10 mouse cellular contexts compared by ENCODE assay signal in the genomic region with DNA sequence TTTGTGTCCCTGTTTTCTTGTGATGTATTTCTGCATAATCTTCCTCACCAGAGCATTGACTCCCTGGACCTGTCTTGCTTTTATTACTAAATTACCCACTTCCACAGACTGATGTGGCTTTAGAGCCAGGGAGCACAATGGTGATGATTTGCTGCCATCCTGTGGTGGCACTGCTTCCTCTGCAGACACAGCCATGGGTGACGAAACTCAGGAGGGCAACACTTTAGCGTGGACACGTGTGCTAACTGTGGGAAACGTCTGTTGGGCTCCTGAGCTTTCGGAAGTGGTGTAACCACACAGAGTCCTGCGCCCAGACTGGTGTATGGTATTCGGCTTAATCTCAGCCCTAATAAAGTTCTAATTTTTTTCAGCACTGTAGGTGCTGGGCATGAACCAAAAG.
DNase-seq lines count a peak whose midpoint lies in the region; ATAC-seq and TF ChIP-seq lines count a peak whose summit lies in the region.
"Had no signal": no experiment of that assay in that cellular context is flagged by ENCODE, and none has a peak within 500 bp of the region (broad histone marks: within the 10 kb centered on the region; RNA-seq: fewer than 3 reads in every experiment).

No protein-coding gene starts in this region.

- no peak for ATAC-seq in intestine, postnatal 0 days
- no peak for ATAC-seq in intestine, embryonic 16.5 days

- H3K36me3 ChIP-seq in intestine, postnatal 0 days (ENCODE audit: control insufficient read depth, insufficient read depth): no peaks in the 10 kb centered on the region
- no peaks in the 10 kb centered on the region for H3K36me3 ChIP-seq in intestine, embryonic 16.5 days (ENCODE audit: control insufficient read depth, insufficient read depth, low read length)
- H3K36me3 ChIP-seq in ES-Bruce4 (ENCODE audit: control insufficient read depth, insufficient read depth, low read length, poor library complexity, severe bottlenecking): no peaks in the 10 kb centered on the region
- H3K36me3 ChIP-seq in kidney, adult 2 months (ENCODE audit: control insufficient read depth, insufficient read depth, low read length): no peaks in the 10 kb centered on the region
- H3K36me3 ChIP-seq: embryonic facial prominence, embryonic 15.5 days; lung, embryonic 15.5 days had no signal

- H3K9me3 ChIP-seq in intestine, postnatal 0 days (ENCODE audit: control insufficient read depth): no peaks in the 10 kb centered on the region
- H3K9me3 ChIP-seq in intestine, embryonic 16.5 days (ENCODE audit: control insufficient read depth, low read length): no peaks in the 10 kb centered on the region
- H3K9me3 ChIP-seq in ES-Bruce4 (replicated peaks; ENCODE audit: control insufficient read depth, insufficient read depth, low read length, poor library complexity, severe bottlenecking): no peaks in the 10 kb centered on the region
- H3K9me3 ChIP-seq: embryonic facial prominence, embryonic 15.5 days; lung, embryonic 15.5 days had no signal

- whole genome bisulfite sequencing in intestine, postnatal 0 days: 45% methylated on average over 7 of the region's 7 CpGs
- WGBS in intestine, embryonic 16.5 days: 49% methylated on average over 7 of the region's 7 CpGs
- 0% methylated on average over 7 of the region's 7 CpGs for WGBS in bone marrow, adult 2 months
- WGBS in kidney, adult 2 months: 33% methylated on average over 7 of the region's 7 CpGs

- H3K4me1 ChIP-seq in intestine, postnatal 0 days (replicated peaks; ENCODE audit: control insufficient read depth, insufficient read depth, low read length): no peaks in the 10 kb centered on the region
- peaks cover 6% of the 10 kb centered on the region; the same call in 1 of the 2 replicates for H3K4me1 ChIP-seq in intestine, embryonic 16.5 days (ENCODE audit: control insufficient read depth, insufficient read depth, low read length)
- no peaks in the 10 kb centered on the region for H3K4me1 ChIP-seq in ES-Bruce4 (ENCODE audit: control insufficient read depth, insufficient read depth, low read length)
- no peaks in the 10 kb centered on the region; the same call in 1 of the 2 replicates for H3K4me1 ChIP-seq in bone marrow, adult 2 months (ENCODE audit: control insufficient read depth, insufficient read depth, low read length)
- H3K4me1 ChIP-seq in kidney, adult 2 months (ENCODE audit: control insufficient read depth, insufficient read depth, low read length): no peaks in the 10 kb centered on the region

- no peak overlapping the region for H3K4me2 ChIP-seq in intestine, postnatal 0 days (replicated peaks; ENCODE audit: low read depth)
- H3K4me2 ChIP-seq in intestine, embryonic 16.5 days (ENCODE audit: low read depth, low read length): no peak overlapping the region
- H3K4me2 ChIP-seq: embryonic facial prominence, embryonic 15.5 days; lung, embryonic 15.5 days had no signal

- DNase-seq in kidney, adult 2 months: peak; percentile 20
- DNase-seq in lung, postnatal 36 days: peak; percentile 51
- DNase-seq in spleen, postnatal 14 days (ENCODE audit: low spot score in 2 of 2): peak; percentile 21 to 37
- DNase-seq in ovary, adult 18-20 months (ENCODE audit: low spot score): no peak

- no peak overlapping the region for H3K27ac ChIP-seq in intestine, postnatal 0 days (ENCODE audit: low read depth, low read length)
- H3K27ac ChIP-seq in intestine, embryonic 16.5 days (ENCODE audit: low read length): no peak overlapping the region
- H3K27ac ChIP-seq in ES-Bruce4 (ENCODE audit: insufficient read depth, low read length): no peak overlapping the region
- no peak overlapping the region for H3K27ac ChIP-seq in bone marrow, adult 2 months (ENCODE audit: control insufficient read depth, insufficient read depth, low read depth, low read length, poor library complexity)
- no peak overlapping the region for H3K27ac ChIP-seq in kidney, adult 2 months (ENCODE audit: insufficient read depth, low read depth, low read length)
- H3K27ac ChIP-seq: embryonic facial prominence, embryonic 15.5 days; lung, embryonic 15.5 days had no signal

- TF ChIP-seq CTCF in intestine, postnatal 0 days (IDR thresholded peaks at IDR 0.05; ENCODE audit: low read depth): peak; percentile 70
- TF ChIP-seq CTCF in ES-Bruce4 (IDR thresholded peaks at IDR 0.05; ENCODE audit: low read depth, low read length): peak; percentile 62
- peak; percentile 83 for TF ChIP-seq CTCF in bone marrow, adult 2 months (IDR thresholded peaks at IDR 0.05; ENCODE audit: control insufficient read depth, insufficient read depth, low read length)
- peak; percentile 78 for TF ChIP-seq CTCF in kidney, adult 2 months (conservative IDR thresholded peaks at IDR 0.05; ENCODE audit: insufficient read depth, insufficient read length, low read depth, low read length)

- H3K4me3 ChIP-seq in intestine, postnatal 0 days (ENCODE audit: low read depth, low read length): no peak overlapping the region
- H3K4me3 ChIP-seq in intestine, embryonic 16.5 days (ENCODE audit: low read length): no peak overlapping the region
- no peak overlapping the region for H3K4me3 ChIP-seq in ES-Bruce4 (ENCODE audit: low read depth, low read length)
- H3K4me3 ChIP-seq in bone marrow, adult 2 months (replicated peaks; ENCODE audit: control insufficient read depth, low read depth, low read length): no peak overlapping the region
- H3K4me3 ChIP-seq in kidney, adult 2 months (ENCODE audit: insufficient read depth, low read depth, low read length): no peak overlapping the region
- H3K4me3 ChIP-seq: embryonic facial prominence, embryonic 15.5 days; lung, embryonic 15.5 days had no signal

- no peak for TF ChIP-seq POLR2A in ES-Bruce4 (IDR thresholded peaks at IDR 0.05; ENCODE audit: insufficient read depth, low read length)
- no peak for TF ChIP-seq POLR2A in bone marrow, adult 2 months (IDR thresholded peaks at IDR 0.05; ENCODE audit: borderline replicate concordance, control insufficient read depth, low read depth, low read length)
- no peak for TF ChIP-seq POLR2A in kidney, adult 2 months (IDR thresholded peaks at IDR 0.05; ENCODE audit: low read depth, low read length)

- peaks cover 8% of the 10 kb centered on the region; the same call in 1 of the 2 replicates for H3K27me3 ChIP-seq in intestine, postnatal 0 days (replicated peaks; ENCODE audit: control insufficient read depth, insufficient read depth, low read length)
- H3K27me3 ChIP-seq in intestine, embryonic 16.5 days (replicated peaks; ENCODE audit: control insufficient read depth, insufficient read depth, low read length): peaks cover 3% of the 10 kb centered on the region; the same call in 1 of the 2 replicates
- H3K27me3 ChIP-seq in ES-Bruce4 (ENCODE audit: control insufficient read depth, insufficient read depth, low read length, poor library complexity, severe bottlenecking): no peaks in the 10 kb centered on the region
- no peaks in the 10 kb centered on the region; the same call in 1 of the 2 replicates for H3K27me3 ChIP-seq in kidney, adult 2 months (replicated peaks; ENCODE audit: control insufficient read depth, insufficient read depth, low read length)
- H3K27me3 ChIP-seq: embryonic facial prominence, embryonic 15.5 days had no signal

- TF ChIP-seq EP300 in ES-Bruce4 (IDR thresholded peaks at IDR 0.05; ENCODE audit: insufficient read depth, low read depth, low read length): no peak

- no peak overlapping the region for H3K9ac ChIP-seq in intestine, postnatal 0 days (ENCODE audit: low read depth, low read length)
- H3K9ac ChIP-seq in intestine, embryonic 16.5 days (ENCODE audit: low read depth, low read length): no peak overlapping the region
- no peak overlapping the region for H3K9ac ChIP-seq in ES-Bruce4 (ENCODE audit: low read depth, poor library complexity, severe bottlenecking)
- H3K9ac ChIP-seq: embryonic facial prominence, embryonic 15.5 days; lung, embryonic 15.5 days had no signal
